Mouse (Mus musculus) hindbrain, embryonic 15.5 days (tissue): ENCODE results near the gene Pdss1. TPM values are rescaled to one million over a fixed set of nuclear protein-coding genes. Genes with fewer than 3 reads are reported as not detected.
A peak's percentile ranks its signal among the peaks of the same experiment; 100 is the strongest.
"Not testable (repeated sequence)": the region's sequence is repeated elsewhere in the genome, so short reads cannot be mapped to it uniquely, and the experiment has no call there.

Source experiments
- ATAC-seq: fragments of 200-750 bp; cut with Nextera tagmentation; 2 replicates; pipeline ENCODE4 v1.8.0; 2017; ENCODE audit warnings: low read depth, moderate number of reproducible peaks, moderate TSS enrichment; ENCODE audit not compliant: low FRiP score
- H3K27ac ChIP-seq: fragments of 300-500 bp; sonication (generic); replicated peaks from 2 replicates; pipeline ENCODE4 v1.5.1; 2015; ENCODE audit warnings: mild to moderate bottlenecking, inconsistent platforms
- H3K27me3 ChIP-seq: fragments of 300-500 bp; sonication (generic); 2 replicates; pipeline ENCODE4 v1.6.1; 2015; ENCODE audit warnings: control low read depth, inconsistent platforms
- H3K36me3 ChIP-seq: fragments of 300-500 bp; sonication (generic); 2 replicates; pipeline ENCODE4 v1.6.1; 2015; ENCODE audit warnings: control low read depth, inconsistent platforms
- H3K4me1 ChIP-seq: fragments of 300-500 bp; sonication (generic); replicated peaks from 2 replicates; pipeline ENCODE4 v1.6.1; 2015; ENCODE audit warnings: control low read depth, inconsistent platforms
- H3K4me2 ChIP-seq: fragments of 300-500 bp; sonication (generic); 2 replicates; pipeline ENCODE4 v1.6.1; 2015; ENCODE audit warnings: moderate library complexity, mild to moderate bottlenecking, inconsistent platforms
- H3K4me3 ChIP-seq: fragments of 300-500 bp; sonication (generic); 2 replicates; pipeline ENCODE4 v1.5.1; 2015; ENCODE audit warnings: mild to moderate bottlenecking, inconsistent platforms
- H3K9ac ChIP-seq: fragments of 300-500 bp; sonication (generic); 2 replicates; pipeline ENCODE4 v1.6.1; 2015; ENCODE audit warnings: inconsistent platforms
- H3K9me3 ChIP-seq: fragments of 300-500 bp; sonication (generic); 2 replicates; pipeline ENCODE4 v1.6.1; 2016; ENCODE audit warnings: control low read depth, inconsistent platforms
- WGBS: fragments of 180-500 bp; shearing (Covaris S2); methylation state at CpG from one replicate; pipeline ENCODE4 v1.1.7; 2015; 5-methylcytosine and 5-hydroxymethylcytosine counted together
- polyA plus RNA-seq: library from polyadenylated mRNA; unstranded; fragments of >200 nt; fragmentation: Nextera tagmentation; extraction: Ambion mirVana; gene quantifications from 2 replicates; pipeline ENCODE4 v1.2.1, GENCODE M21; 2015

The Pdss1 gene
- polyA plus RNA-seq, 1 experiment from 2014 or later: 23.1 TPM

DNA sequence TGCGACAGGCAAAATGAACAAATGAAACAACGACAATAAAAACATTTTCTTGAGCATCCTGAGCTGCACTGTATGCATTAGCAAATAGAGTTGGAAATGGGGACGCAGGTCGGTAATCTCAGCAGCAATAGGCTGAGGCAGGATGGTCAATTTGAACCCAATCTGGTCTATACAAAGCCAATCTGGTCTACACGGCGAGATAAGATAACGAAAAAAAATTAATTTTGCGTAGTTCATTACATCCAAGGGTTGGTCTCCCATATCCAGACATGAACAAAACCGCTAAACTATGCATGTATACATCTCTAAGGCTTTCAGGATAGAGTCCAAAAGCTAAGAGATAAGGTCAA is 415 bp upstream of the Pdss1 start:
- WGBS: 19% methylated on average over 9 of the region's 9 CpGs

DNA sequence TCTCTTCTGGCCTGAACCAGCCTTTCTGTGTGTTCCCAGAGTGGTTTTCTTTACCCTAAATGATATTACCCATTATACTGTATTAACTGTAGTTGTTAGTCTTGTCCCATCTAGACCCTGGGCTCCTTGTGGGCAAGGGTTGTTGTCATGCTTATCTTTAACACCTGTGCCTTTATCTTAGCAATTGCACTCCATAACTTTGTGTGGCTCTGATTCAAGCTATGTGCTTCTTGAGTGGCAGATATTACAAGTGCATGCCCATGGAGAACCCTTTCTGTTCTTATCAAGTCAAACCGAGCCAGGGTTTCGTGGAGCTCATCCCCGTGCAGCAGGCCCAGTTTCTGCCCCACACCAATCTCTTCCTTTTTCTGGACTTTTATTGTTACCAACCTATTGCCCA is 8.6 kb downstream of the Pdss1 start:
- H3K4me2 ChIP-seq: no peak overlapping the region
- peaks cover 45% of the 10 kb centered on the region for H3K36me3 ChIP-seq
- H3K27ac ChIP-seq: no peak overlapping the region
- H3K27me3 ChIP-seq: no peaks in the 10 kb centered on the region
- 92% methylated on average over 3 of the region's 3 CpGs for WGBS
- no peaks in the 10 kb centered on the region for H3K4me1 ChIP-seq
- no peak overlapping the region for H3K9ac ChIP-seq
- no peak for ATAC-seq
- H3K9me3 ChIP-seq: no peaks in the 10 kb centered on the region
- no peak overlapping the region for H3K4me3 ChIP-seq

More for the DNA sequence above, 415 bp upstream of the Pdss1 start:
- Histone ChIP-seq H3K36me3 (no peaks in the 10 kb centered on the region), H3K27me3 (no peaks in the 10 kb centered on the region), H3K9me3 (no peaks in the 10 kb centered on the region), H3K27ac (peak overlapping the region; percentile 87), H3K4me1 (peaks cover 20% of the 10 kb centered on the region), H3K4me3 (peak overlapping the region; percentile 89), H3K9ac (peak overlapping the region; percentile 78), H3K4me2 (peak overlapping the region; percentile 86)
- ATAC-seq: no peak

DNA sequence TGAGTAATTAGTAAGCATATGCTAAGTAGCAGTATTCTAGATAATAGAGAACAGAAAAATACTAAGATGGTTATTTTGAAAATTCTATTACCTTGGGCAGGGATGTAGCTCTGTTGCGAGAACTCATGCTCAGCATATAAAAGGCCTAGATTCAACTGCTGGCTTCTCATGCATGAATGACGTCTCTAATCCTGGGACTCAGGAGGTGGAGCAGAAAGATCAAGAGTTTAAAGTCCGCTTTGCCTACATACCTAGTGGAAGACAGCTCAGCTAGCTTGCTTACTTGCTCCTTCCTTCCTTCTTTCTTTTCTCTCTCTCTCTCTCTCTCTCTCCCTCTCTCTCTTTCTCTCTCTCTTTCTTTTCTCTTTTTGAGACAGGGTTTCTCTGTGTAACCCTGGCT is 19.1 kb downstream of the Pdss1 start:
- Histone ChIP-seq H3K4me3 (no peak overlapping the region), H3K4me1 (no peaks in the 10 kb centered on the region), H3K27ac (no peak overlapping the region), H3K9me3 (no peaks in the 10 kb centered on the region), H3K4me2 (no peak overlapping the region), H3K27me3 (no peaks in the 10 kb centered on the region), H3K9ac (no peak overlapping the region), H3K36me3 (peaks cover 58% of the 10 kb centered on the region)
- no peak for ATAC-seq
- WGBS: 90% methylated on average over 3 of the region's 3 CpGs

DNA sequence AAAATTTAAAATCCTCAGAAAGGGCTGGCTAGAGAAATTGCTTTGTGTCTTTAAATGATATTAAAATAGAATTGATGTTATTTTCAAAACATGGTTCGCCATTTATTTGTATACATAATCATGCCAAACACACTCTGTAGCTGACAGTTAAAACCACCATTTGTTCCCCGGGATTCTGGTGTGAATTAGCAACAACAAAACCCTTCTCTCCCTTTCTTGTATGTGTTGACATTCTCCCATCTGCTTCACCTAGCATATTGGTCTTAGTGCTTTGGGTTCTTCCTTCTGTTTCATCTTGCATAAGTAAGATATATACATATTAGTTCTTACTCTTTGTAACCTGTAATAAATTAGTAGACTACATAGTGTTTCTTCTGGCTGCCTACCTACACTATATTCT is 23.3 kb downstream of the Pdss1 start:
- Histone ChIP-seq H3K36me3 (peaks cover 56% of the 10 kb centered on the region), H3K9ac (no peak overlapping the region), H3K4me3 (no peak overlapping the region), H3K27ac (no peak overlapping the region), H3K27me3 (no peaks in the 10 kb centered on the region), H3K9me3 (no peaks in the 10 kb centered on the region), H3K4me2 (no peak overlapping the region), H3K4me1 (no peaks in the 10 kb centered on the region)
- ATAC-seq: no peak
- 93% methylated on average over 2 of the region's 2 CpGs for WGBS

DNA sequence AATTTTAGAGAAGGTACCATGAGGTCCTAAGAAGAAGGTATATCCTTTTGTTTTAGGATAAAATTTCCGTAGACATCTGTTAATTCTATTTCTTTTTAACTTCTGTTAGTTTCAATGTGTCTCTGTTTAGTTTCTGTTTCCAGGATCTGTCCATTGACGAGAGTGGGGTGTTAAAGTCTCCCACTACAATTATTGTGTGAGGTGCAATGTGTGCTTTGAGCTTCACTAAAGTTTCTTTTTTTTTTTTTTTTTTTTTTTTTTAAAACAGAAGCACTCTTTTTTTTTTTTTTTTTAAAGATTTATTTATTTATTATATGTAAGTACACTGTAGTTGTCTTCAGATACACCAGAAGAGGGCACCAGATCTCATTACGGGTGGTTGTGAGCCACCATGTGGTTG is 30.6 kb downstream of the Pdss1 start:
- not testable (repeated sequence) for H3K4me1 ChIP-seq, H3K4me3 ChIP-seq, H3K4me2 ChIP-seq, H3K9ac ChIP-seq, H3K9me3 ChIP-seq, H3K27ac ChIP-seq, ATAC-seq, H3K27me3 ChIP-seq
- peaks cover 27% of the 10 kb centered on the region for H3K36me3 ChIP-seq
- WGBS: 99% methylated on average over 3 of the region's 3 CpGs

DNA sequence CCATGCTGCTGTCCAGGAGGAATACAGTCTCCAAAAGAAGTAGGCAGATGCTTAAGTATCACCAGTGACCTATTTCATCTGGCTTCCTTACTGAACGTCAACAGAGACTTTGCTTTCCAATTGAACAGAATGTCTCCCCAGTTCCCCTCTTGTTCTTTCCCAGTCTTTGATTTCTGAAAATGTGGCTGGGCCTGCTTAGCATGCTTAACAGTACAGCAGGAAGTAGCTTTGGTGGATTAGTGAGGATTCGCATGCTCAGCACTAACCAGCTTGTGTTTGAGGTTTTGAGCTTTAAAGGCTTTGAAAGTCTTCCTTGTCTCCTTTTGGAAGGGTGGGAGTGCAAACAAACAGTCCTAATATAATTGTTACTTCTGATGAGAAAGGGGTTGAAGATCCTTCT is 32.9 kb downstream of the Pdss1 start:
- no peak overlapping the region for H3K27ac ChIP-seq
- peaks cover 26% of the 10 kb centered on the region for H3K36me3 ChIP-seq
- no peak for ATAC-seq
- no peak overlapping the region for H3K9ac ChIP-seq
- H3K4me1 ChIP-seq: no peaks in the 10 kb centered on the region
- H3K9me3 ChIP-seq: no peaks in the 10 kb centered on the region
- H3K27me3 ChIP-seq: no peaks in the 10 kb centered on the region
- H3K4me3 ChIP-seq: no peak overlapping the region
- H3K4me2 ChIP-seq: no peak overlapping the region
- 86% methylated on average over 2 of the region's 2 CpGs for WGBS

DNA sequence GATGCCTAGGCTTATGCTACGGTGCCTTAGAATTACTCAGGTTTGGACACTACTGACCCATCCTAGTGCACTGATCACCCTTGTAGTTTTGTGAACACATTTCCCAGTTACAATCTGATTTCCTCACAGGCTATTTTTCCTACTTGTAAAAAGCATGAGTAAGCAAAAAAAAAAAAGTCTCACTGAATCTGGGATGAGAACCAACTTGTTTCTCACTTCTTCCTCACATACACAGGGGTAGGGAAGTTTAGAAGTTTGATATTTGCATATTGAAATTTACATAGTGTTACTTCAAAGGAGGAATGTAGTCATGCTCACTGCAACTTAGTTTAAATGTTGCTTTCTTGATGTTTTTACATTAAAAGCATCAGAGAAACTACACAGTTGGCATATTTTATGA is 38.2 kb downstream of the Pdss1 start:
- Histone ChIP-seq H3K36me3 (peaks cover 36% of the 10 kb centered on the region), H3K27ac (no peak overlapping the region), H3K4me1 (no peaks in the 10 kb centered on the region), H3K4me3 (no peak overlapping the region), H3K9me3 (no peaks in the 10 kb centered on the region), H3K27me3 (no peaks in the 10 kb centered on the region), H3K4me2 (no peak overlapping the region), H3K9ac (no peak overlapping the region)
- 80% methylated on average over 1 of the region's 1 CpGs for WGBS
- no peak for ATAC-seq

DNA sequence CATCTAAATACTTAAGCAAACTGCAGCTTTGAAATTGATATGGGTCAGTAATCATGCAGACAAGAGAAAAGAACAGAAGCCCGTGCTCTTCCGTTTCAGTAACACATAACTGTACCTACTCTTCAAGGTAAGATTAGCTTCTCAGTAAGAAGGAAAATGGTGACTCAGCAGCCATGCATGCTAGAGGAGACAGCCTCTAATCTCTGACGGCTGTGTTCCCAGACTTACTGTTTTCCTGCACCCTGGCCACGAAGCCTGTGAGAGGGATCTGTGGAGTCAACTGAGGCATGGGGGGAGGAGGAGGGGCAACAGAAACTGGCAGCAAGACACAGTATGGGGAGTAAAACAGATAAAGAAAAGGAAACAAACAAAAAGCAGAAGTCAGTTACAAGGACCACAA is 54.6 kb downstream of the Pdss1 start:
- ATAC-seq: no peak
- H3K36me3 ChIP-seq: peaks cover 4% of the 10 kb centered on the region; the same call in 1 of the 2 replicates

DNA sequence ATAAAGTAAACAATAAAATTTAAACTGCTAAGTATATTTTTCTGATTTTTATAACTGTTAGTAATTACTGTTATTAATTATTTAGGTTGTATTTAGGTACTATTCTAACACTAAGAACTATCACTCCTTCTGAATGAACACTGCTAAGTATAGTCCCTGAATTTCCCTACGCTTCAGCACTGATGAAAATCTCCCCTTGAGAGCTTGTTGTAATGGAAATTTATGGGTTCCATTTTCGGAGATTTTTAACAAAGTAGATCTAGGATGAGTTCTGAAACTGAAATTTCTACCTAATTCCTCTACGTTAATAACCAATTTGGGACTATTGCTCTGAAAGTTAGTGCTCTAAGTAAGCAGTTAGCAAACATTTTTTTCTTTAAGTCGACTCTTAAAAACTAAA is 59.0 kb downstream of the Pdss1 start:
- H3K9me3 ChIP-seq: no peaks in the 10 kb centered on the region
- H3K36me3 ChIP-seq: peaks cover 2% of the 10 kb centered on the region; the same call in 1 of the 2 replicates
- no peaks in the 10 kb centered on the region for H3K4me1 ChIP-seq
- ATAC-seq: no peak
- H3K4me3 ChIP-seq: no peak overlapping the region
- H3K27ac ChIP-seq: no peak overlapping the region
- 88% methylated on average over 4 of the region's 4 CpGs for WGBS
- H3K4me2 ChIP-seq: no peak overlapping the region
- no peak overlapping the region for H3K9ac ChIP-seq
- no peaks in the 10 kb centered on the region for H3K27me3 ChIP-seq

More for the DNA sequence above, 54.6 kb downstream of the Pdss1 start:
- H3K4me3 ChIP-seq: no peak overlapping the region
- H3K4me2 ChIP-seq: no peak overlapping the region
- H3K27me3 ChIP-seq: no peaks in the 10 kb centered on the region
- no peak overlapping the region for H3K27ac ChIP-seq
- 69% methylated on average over 4 of the region's 4 CpGs for WGBS
- H3K4me1 ChIP-seq: no peaks in the 10 kb centered on the region
- no peaks in the 10 kb centered on the region for H3K9me3 ChIP-seq
- no peak overlapping the region for H3K9ac ChIP-seq

DNA sequence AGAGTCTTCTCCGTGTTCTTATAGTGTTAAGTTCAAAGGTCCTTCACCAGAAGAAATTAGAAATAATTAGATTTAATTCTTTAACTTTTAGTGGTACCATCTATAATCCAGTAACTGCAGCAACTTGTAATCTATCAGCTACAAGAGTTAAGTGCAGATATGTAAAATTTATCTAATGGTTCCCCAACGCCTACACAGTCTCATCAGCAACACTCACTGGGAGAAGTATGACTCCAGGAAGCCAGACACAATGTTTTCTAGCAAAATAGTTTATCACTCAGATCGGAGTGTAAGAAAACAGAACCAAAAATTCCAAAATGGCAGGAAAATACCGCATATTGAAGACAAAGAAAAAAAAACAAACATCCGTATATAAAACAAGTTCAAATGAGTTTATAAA is 60.6 kb downstream of the Pdss1 start:
- Histone ChIP-seq H3K9ac (no peak overlapping the region), H3K27me3 (no peaks in the 10 kb centered on the region), H3K4me1 (no peaks in the 10 kb centered on the region), H3K9me3 (no peaks in the 10 kb centered on the region), H3K27ac (no peak overlapping the region), H3K4me2 (no peak overlapping the region), H3K36me3 (peaks cover 2% of the 10 kb centered on the region; the same call in 1 of the 2 replicates), H3K4me3 (no peak overlapping the region)
- ATAC-seq: no peak
- WGBS: 88% methylated on average over 5 of the region's 5 CpGs

DNA sequence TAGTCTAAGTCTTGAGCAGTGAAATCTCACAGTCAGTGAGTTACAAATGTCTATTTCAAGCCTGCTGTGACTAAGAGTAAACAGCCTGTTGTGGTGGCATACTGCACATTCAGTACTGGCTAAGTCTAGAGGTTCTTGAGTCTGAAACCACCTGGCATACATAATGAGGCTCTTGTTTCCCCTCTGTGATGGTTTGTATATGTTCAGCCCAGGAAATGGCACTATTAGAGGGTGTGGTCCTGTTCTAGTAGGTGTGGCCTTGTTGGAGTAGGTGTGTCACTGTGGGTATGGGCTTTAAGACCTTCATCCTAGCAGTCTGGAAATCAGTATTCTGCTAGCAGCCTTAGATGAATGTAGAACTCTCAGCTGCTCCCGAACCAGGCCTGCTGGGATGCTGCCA is 62.1 kb downstream of the Pdss1 start:
- Histone ChIP-seq H3K36me3 (peaks cover 2% of the 10 kb centered on the region; the same call in 1 of the 2 replicates), H3K4me2 (no peak overlapping the region), H3K4me1 (no peaks in the 10 kb centered on the region), H3K4me3 (no peak overlapping the region), H3K27me3 (no peaks in the 10 kb centered on the region), H3K9ac (no peak overlapping the region), H3K27ac (no peak overlapping the region), H3K9me3 (no peaks in the 10 kb centered on the region)
- no peak for ATAC-seq
- WGBS: 61% methylated on average over 1 of the region's 1 CpGs

DNA sequence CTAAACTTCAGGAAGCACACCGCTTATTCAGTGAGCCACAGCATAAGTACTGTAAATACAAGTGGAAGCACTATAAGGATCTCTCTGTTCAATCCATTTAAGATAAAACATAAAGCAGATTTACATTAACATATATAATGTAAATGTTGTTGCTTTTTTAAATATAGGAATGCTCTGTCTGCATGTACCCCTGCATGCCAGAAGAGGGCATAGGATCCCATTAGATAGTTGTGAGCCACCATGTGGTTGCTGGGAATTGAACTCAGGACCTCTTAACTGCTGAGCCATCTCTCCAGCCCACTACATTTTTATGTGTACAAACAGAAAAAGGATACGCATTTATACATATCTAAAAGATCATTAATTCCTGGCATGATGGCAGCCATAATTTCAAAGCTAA is 66.4 kb downstream of the Pdss1 start:
- H3K36me3 ChIP-seq: peaks cover 2% of the 10 kb centered on the region; the same call in 1 of the 2 replicates

DNA sequence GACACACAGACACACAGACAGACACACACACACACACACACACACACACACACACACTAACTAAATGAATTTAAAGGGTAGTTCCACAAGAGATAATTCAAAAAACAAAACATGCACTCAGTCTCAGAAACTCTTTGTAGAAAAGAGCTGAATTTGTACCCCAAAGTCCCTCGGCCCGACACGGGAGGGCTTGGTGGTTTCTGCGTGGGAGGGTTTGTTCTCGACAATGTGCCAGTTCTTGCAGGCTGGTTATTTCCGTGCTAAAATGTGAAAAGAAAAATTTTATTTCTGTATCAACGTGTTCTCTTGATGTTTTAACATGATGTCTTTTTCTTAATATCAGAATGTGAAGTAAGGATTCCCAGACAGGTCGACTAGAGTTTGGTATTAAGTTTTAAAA is 66.9 kb downstream of the Pdss1 start:
- Histone ChIP-seq H3K27me3 (no peaks in the 10 kb centered on the region), H3K4me3 (no peak overlapping the region), H3K4me2 (no peak overlapping the region), H3K9ac (no peak overlapping the region), H3K9me3 (no peaks in the 10 kb centered on the region), H3K27ac (no peak overlapping the region), H3K36me3 (no peaks in the 10 kb centered on the region; the same call in 1 of the 2 replicates), H3K4me1 (no peaks in the 10 kb centered on the region)
- no peak for ATAC-seq
- WGBS: 95% methylated on average over 8 of the region's 8 CpGs

More for the DNA sequence above, 66.4 kb downstream of the Pdss1 start:
- Histone ChIP-seq H3K4me2 (no peak overlapping the region), H3K9ac (no peak overlapping the region), H3K27me3 (no peaks in the 10 kb centered on the region), H3K9me3 (no peaks in the 10 kb centered on the region), H3K4me1 (no peaks in the 10 kb centered on the region), H3K4me3 (no peak overlapping the region), H3K27ac (no peak overlapping the region)
- 93% methylated on average over 2 of the region's 2 CpGs for WGBS
- ATAC-seq: no peak
